Mouse (Mus musculus) liver, postnatal 0 days (tissue): ENCODE measurements around the gene Nppc.

Source experiments
- CTCF ChIP-seq: sonication (generic); IDR thresholded peaks from 2 replicates; pipeline ENCODE4 v1.5.1; 2016; ENCODE audit warnings: antibody characterized with exemption, low read depth
- EP300 ChIP-seq: IDR thresholded peaks from 2 replicates; pipeline ENCODE4 v1.6.1; 2016; ENCODE audit warnings: antibody characterized with exemption, low read depth, mild to moderate bottlenecking

GRCm38 (mm10) chr1:86687236-86687635 lies 16.9 kb upstream of the Nppc start:
- no peak for TF ChIP-seq CTCF
- TF ChIP-seq EP300 = no peak
